Mouse (Mus musculus) right cerebral cortex, postnatal 14 days (tissue): Measurements from ENCODE around the gene Cyp2j8.
A peak's percentile ranks its signal among the peaks of the same experiment; 100 is the strongest.
"Not testable (repeated sequence)": the region's sequence is repeated elsewhere in the genome, so short reads cannot be mapped to it uniquely, and the experiment has no call there.

ENCODE experiments used
- DNase-seq: peaks from one replicate; pipeline ENCODE4 v3.0.0; 2022

Gene Cyp2j8

GRCm38 (mm10) chr4:96507286-96507685 is at the start of gene Cyp2j8:
Cyp2j8 (minus strand) TSS chr4:96507386.
- no peak for DNase-seq

DNA sequence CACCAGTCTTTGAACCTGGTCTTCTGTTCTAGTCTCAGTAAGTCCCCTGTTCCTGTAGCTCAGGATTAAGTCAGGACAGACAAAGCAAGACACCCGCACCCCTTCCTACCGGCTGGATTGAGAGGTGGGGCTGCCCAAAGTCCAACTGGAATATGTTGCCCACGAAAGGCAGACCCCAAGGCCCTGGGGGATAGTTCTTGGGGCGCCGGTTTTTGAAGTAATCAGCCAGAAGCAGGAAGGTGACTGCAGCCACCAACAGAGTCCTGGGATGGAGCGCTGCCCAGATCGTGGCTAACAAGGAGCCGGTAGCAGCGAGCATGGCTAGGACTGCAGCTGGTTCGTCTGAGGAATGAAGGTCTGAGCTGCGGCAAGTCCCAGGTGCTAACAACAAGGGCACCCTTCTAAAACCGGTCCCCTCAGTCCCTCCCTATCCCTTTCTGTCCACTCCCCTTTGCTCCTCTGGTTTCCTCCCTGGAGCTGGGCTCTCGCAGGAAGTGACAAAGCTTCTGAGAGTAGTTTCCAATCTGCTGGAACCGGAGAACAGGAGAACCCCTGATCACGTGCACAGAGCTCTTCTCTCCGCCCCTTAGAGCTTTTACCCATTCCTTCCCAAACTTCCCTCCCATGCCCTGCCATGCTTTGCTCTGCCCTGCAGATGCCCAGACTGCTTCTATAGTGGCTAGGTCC is 46.1 kb upstream of the Cyp2j8 start, which contains the start of gene Cyp2j6:
Gene Cyp2j6 (minus strand): TSS at position 529 of the 687 bp plus-strand sequence.
- DNase-seq, result peak; percentile 23

DNA sequence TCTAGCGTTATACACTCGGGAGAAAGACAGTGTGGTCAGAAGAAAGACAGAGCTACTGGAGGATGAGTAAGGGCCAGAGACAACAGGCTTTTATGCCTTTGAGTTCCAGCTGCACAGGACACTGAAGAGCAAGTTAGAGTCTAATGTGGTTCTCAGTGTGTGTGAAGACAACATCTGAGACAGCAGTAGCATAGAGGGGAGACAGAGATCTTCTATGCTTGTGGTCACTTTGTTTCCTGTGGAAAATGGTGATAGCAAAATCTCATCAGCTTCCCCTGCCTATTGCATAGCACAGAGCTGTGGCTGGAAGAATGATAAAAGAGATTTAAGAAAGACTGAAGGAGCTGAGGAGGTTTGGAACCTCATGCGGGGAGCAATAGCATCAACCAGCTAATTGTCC is 44.4 kb upstream of the Cyp2j8 start:
- no peak for DNase-seq

DNA sequence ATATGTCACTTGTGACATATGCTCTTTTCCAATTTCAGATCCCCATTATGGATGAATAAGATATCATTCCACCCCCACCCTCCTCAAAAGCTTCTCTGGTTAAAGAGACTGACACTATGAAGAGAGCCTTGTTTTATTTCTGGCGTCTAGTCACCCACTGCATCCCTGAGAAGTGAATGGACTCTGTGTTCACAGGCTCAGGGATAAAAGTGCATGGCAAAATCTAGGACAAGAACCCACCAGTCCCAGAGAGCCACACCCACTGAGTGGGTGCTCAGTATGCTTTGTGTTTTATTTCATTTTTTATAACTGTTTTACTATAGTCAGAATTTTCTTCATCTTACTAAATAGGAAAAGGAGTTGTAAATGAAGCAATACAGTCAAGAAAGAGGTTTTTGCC is 38.8 kb upstream of the Cyp2j8 start:
- peak; percentile 4 for DNase-seq

DNA sequence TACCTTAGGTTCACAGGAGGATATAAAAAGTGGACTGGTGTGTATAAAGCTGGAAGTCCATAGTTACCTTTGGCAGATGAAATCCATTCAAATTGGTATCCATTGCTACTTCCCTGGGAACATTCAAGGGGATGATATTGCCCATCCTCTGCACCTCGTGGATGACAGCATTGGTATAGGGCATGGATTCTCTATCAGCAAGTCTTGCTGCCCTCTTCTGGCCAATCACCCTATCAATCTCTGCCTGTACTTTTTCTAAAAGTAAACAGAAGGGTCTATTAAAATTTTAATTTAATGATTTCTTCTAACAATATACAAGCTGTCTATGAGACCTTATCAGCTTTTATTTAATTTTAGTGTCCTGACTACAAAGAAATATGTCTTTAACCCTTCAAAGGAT is 18.6 kb upstream of the Cyp2j8 start:
- DNase-seq, result no peak

DNA sequence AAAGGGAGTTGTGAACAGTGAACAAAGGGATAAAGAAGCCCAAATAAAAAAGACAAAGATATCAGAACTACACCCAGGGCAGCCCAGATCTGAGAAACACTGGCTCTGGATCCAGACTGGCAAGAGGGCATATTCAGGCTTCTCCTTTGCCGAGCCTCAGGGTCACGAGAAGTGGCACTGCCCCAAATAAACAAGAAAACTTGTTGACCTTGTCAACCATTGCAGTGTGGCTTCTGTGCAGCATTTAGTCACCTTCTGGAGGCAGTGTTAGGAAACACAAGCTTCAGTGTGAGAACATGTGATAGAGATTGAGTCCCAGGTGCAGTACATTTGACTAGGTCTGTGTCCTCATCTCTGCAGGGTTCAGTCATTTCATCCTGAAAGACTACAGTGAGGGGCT is 15.1 kb upstream of the Cyp2j8 start:
- DNase-seq, result no peak

GRCm38 (mm10) chr4:96510083-96510482 is 2.9 kb upstream of the Cyp2j8 start:
- DNase-seq, result no peak

- not testable (repeated sequence) for DNase-seq
These were observed 43.7 kb downstream of the Cyp2j8 start for GRCm38 (mm10) chr4:96463311-96464060.
